Mouse (Mus musculus): ENCODE measurements around the gene Ddx24. TPM values are rescaled to one million over a fixed set of nuclear protein-coding genes. Genes with fewer than 3 reads are reported as not detected.

The Ddx24 gene
- polyA plus RNA-seq, 1 experiment from 2014 or later = 76.7 TPM

- ATAC-seq (ENCODE audit: borderline replicate concordance, extremely low read depth, low FRiP score, low TSS enrichment) = no peak
- Histone ChIP-seq H3K36me3 (no peaks in the 10 kb centered on the region), H3K4me1 (no peaks in the 10 kb centered on the region), H3K9ac (no peak overlapping the region), H3K4me3 (no peak overlapping the region), H3K27me3 (no peaks in the 10 kb centered on the region), H3K9me3 (no peaks in the 10 kb centered on the region), H3K4me2 (no peak overlapping the region), H3K27ac (no peak overlapping the region)
- WGBS = 79% methylated on average over 17 of the region's 17 CpGs
These were observed 63.9 kb downstream of the Ddx24 start for GRCm38 (mm10) chr12:103361539-103362307.

DNA sequence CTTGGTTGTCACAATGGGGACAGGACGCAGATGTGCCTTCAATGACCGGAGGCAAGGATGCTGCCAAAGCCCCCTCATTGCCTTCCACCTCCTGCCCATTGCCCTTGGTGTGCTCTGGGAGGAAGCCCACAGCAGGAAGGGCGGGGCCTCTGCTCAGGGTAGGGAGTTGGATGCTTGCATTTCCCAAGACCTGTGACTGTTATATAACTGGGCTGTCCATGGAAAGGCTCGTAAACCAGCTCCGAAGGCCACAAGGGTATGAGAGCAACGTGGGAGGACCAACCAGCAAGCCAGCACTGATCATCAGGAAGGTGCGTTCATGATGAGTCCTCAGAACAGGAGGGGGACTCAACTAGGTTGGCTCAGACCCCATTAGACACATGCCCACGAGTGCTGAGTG, 64.8 kb downstream of the Ddx24 start:
- WGBS = 81% methylated on average over 8 of the region's 8 CpGs
- Histone ChIP-seq H3K4me1 (no peaks in the 10 kb centered on the region), H3K9ac (no peak overlapping the region), H3K9me3 (no peaks in the 10 kb centered on the region), H3K36me3 (no peaks in the 10 kb centered on the region), H3K27me3 (no peaks in the 10 kb centered on the region), H3K4me2 (no peak overlapping the region), H3K27ac (no peak overlapping the region), H3K4me3 (no peak overlapping the region)
- ATAC-seq (ENCODE audit: borderline replicate concordance, extremely low read depth, low FRiP score, low TSS enrichment) = no peak

DNA sequence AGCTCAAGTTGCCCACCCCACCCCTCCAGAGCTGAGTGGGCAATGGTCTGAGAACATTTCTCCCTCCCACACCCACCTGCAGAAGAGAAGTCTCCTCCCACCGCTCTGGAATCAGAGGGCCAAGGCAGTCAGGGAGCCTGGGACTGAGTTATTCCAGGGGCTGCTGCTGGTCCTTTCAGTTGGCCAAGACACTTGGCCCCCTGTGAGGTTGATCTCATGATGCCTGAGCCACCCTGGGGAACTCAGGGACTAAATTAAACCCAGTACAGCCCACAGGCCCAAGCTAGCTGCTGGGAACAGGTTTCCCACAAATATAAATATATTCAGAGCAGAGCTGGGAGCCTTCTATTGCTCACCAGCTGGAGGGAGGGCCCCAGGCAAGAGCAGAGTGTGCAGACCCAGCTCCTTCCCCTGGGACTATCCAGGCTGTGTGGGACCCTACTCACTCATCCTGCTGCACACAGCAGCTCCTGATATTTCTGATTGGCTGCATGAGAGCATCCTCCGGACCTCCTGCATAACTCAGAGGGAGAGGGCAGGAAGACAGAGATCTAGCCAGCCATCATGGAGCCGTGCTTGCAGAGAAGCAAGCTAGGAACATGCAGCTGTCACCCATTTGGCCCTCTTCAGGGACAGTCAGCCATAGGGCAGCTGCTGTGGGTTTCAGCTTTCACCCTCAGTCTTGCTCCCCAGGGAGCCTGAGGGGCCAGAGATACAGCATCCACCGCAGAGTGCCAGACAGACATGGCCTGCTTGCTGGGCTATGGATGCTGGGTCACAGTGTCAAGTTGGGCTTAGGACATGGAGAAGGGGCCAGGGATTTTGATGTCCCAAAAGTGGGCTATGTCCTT, 66.5 kb downstream of the Ddx24 start:
- 43% methylated on average over 4 of the region's 4 CpGs for WGBS
- ATAC-seq (ENCODE audit: borderline replicate concordance, extremely low read depth, low FRiP score, low TSS enrichment) = no peak
- no peaks in the 10 kb centered on the region for H3K4me1 ChIP-seq

GRCm38 (mm10) chr12:103358216-103358615, 67.4 kb downstream of the Ddx24 start:
- H3K4me1 ChIP-seq = no peaks in the 10 kb centered on the region
- H3K9ac ChIP-seq = no peak overlapping the region
- H3K27me3 ChIP-seq = no peaks in the 10 kb centered on the region
- no peak overlapping the region for H3K4me3 ChIP-seq
- H3K27ac ChIP-seq = no peak overlapping the region
- H3K4me2 ChIP-seq = no peak overlapping the region
- H3K9me3 ChIP-seq = no peaks in the 10 kb centered on the region
- 60% methylated on average over 8 of the region's 8 CpGs for WGBS
- H3K36me3 ChIP-seq = no peaks in the 10 kb centered on the region
- no peak for ATAC-seq (ENCODE audit: borderline replicate concordance, extremely low read depth, low FRiP score, low TSS enrichment)

More for the DNA sequence above, 66.5 kb downstream of the Ddx24 start:
- Histone ChIP-seq H3K9ac (no peak overlapping the region), H3K9me3 (no peaks in the 10 kb centered on the region), H3K4me2 (no peak overlapping the region), H3K27ac (no peak overlapping the region), H3K4me3 (no peak overlapping the region), H3K36me3 (no peaks in the 10 kb centered on the region), H3K27me3 (no peaks in the 10 kb centered on the region)

Other genes with a start within 250 kb of the Ddx24 start
- gene Prima1, start 183.7 kb downstream of the Ddx24 start, polyA plus RNA-seq (2015; fragmentation: Nextera tagmentation; extraction: Ambion mirVana) = 0.34 and 0.36 TPM in 2 replicates
- gene Fam181a, start 114.9 kb downstream of the Ddx24 start, polyA plus RNA-seq (2015; fragmentation: Nextera tagmentation; extraction: Ambion mirVana) = 0.34 TPM in 1 of 2 replicates, not detected in the other
- gene Asb2, start 69.8 kb downstream of the Ddx24 start, polyA plus RNA-seq (2015; fragmentation: Nextera tagmentation; extraction: Ambion mirVana) = 8.6 TPM in 2 replicates
- 8.8 TPM in 2 replicates for gene Otub2, start 37.1 kb downstream of the Ddx24 start, polyA plus RNA-seq (2015; fragmentation: Nextera tagmentation; extraction: Ambion mirVana)
- gene 9330161L09Rik, start 18.0 kb downstream of the Ddx24 start, polyA plus RNA-seq (2015; fragmentation: Nextera tagmentation; extraction: Ambion mirVana) = 0.16 TPM in 1 of 2 replicates, not detected in the other
- gene Ifi27, start 8.4 kb upstream of the Ddx24 start, polyA plus RNA-seq (2015; fragmentation: Nextera tagmentation; extraction: Ambion mirVana) = 45.6 and 51.1 TPM in 2 replicates
- gene Ifi27l2a, start 17.9 kb upstream of the Ddx24 start, polyA plus RNA-seq (2015; fragmentation: Nextera tagmentation; extraction: Ambion mirVana) = 10.5 and 13.5 TPM in 2 replicates
- gene Ifi27l2b, start 31.4 kb upstream of the Ddx24 start, polyA plus RNA-seq (2015; fragmentation: Nextera tagmentation; extraction: Ambion mirVana) = not detected in 2 replicates
- 1.3 and 2.2 TPM in 2 replicates for gene Ppp4r4, start 106.5 kb upstream of the Ddx24 start, polyA plus RNA-seq (2015; fragmentation: Nextera tagmentation; extraction: Ambion mirVana)
- 0.19 and 0.24 TPM in 2 replicates for gene Serpina10, start 205.6 kb upstream of the Ddx24 start, polyA plus RNA-seq (2015; fragmentation: Nextera tagmentation; extraction: Ambion mirVana)
- gene Serpina6, start 231.4 kb upstream of the Ddx24 start, polyA plus RNA-seq (2015; fragmentation: Nextera tagmentation; extraction: Ambion mirVana) = 1.4 and 10.7 TPM in 2 replicates